Mouse (Mus musculus) lung, adult 2 months (tissue): ENCODE results near the gene Ran. TPM values are rescaled to one million over a fixed set of nuclear protein-coding genes. Genes with fewer than 3 reads are reported as not detected.

Experiments
- DNase-seq: peaks from one replicate; pipeline ENCODE4 v3.0.0; 2022
- H3K4me1 ChIP-seq: fragments of 200-500 bp; 2 replicates; pipeline ENCODE4 v1.6.1; 2011; ENCODE audit warnings: low read length; ENCODE audit not compliant: control insufficient read depth, insufficient read depth
- H3K4me3 ChIP-seq: fragments of 200-500 bp; replicated peaks from 2 replicates; pipeline ENCODE3; 2011; ENCODE audit warnings: low read depth, mild to moderate bottlenecking, control low read depth, low read length; ENCODE audit errors: extremely low read depth
- CTCF ChIP-seq: fragments of 200-500 bp; IDR thresholded peaks from 2 replicates; pipeline ENCODE4 v1.5.1; 2011; ENCODE audit warnings: mild to moderate bottlenecking, low read length, control low read depth; ENCODE audit not compliant: insufficient read depth
- POLR2A ChIP-seq: fragments of 200-500 bp; IDR thresholded peaks from 2 replicates; pipeline ENCODE4 v1.6.1; 2011; ENCODE audit warnings: low read depth, mild to moderate bottlenecking, control low read depth, low read length, borderline replicate concordance; ENCODE audit errors: extremely low read depth
- WGBS: fragments of 180-500 bp; shearing (Covaris S2); methylation state at CpG from one replicate; pipeline ENCODE4 v1.1.7; 2018; 5-methylcytosine and 5-hydroxymethylcytosine counted together
- polyA plus RNA-seq: library from polyadenylated mRNA; depleted of rRNA; stranded (reverse); fragments of >200 nt; gene quantifications from 2 replicates; pipeline ENCODE4 v1.2.3, GENCODE M21; 2012

The Ran gene
- polyA plus RNA-seq, 1 experiment = 43.2 TPM

- no peak for DNase-seq
- TF ChIP-seq CTCF (no peak), POLR2A (no peak)
- no peaks in the 10 kb centered on the region for H3K4me1 ChIP-seq
- 89% methylated on average over 19 of the region's 19 CpGs for WGBS
- no peak overlapping the region for H3K4me3 ChIP-seq
Observed at GRCm38 (mm10) chr5:128987141-128987954, 32.5 kb upstream of the Ran start.

GRCm38 (mm10) chr5:129000706-129001468, 19.0 kb upstream of the Ran start:
- no peak for DNase-seq
- WGBS = 62% methylated on average over 8 of the region's 8 CpGs
- Histone ChIP-seq H3K4me1 (peaks cover 4% of the 10 kb centered on the region; the same call in 1 of the 2 replicates), H3K4me3 (no peak overlapping the region)
- TF ChIP-seq CTCF = no peak
- TF ChIP-seq POLR2A = no peak

- WGBS = 24% methylated on average over 14 of the region's 14 CpGs
- no peak overlapping the region for H3K4me3 ChIP-seq
- H3K4me1 ChIP-seq = peaks cover 6% of the 10 kb centered on the region
- no peak for DNase-seq
- TF ChIP-seq CTCF (no peak), POLR2A (no peak)
Observed at GRCm38 (mm10) chr5:129002571-129003011, 17.3 kb upstream of the Ran start.

GRCm38 (mm10) chr5:129005416-129005815, 14.5 kb upstream of the Ran start:
- Histone ChIP-seq H3K4me3 (no peak overlapping the region), H3K4me1 (peaks cover 6% of the 10 kb centered on the region)
- WGBS = 58% methylated on average over 3 of the region's 3 CpGs
- TF ChIP-seq POLR2A (no peak), CTCF (no peak)
- no peak for DNase-seq

- TF ChIP-seq CTCF (no peak), POLR2A (no peak)
- DNase-seq = no peak
- no peak overlapping the region for H3K4me3 ChIP-seq
- peaks cover 6% of the 10 kb centered on the region for H3K4me1 ChIP-seq
- 53% methylated on average over 18 of the region's 18 CpGs for WGBS
Observed at GRCm38 (mm10) chr5:129006031-129006788, 13.7 kb upstream of the Ran start.

- no peak for DNase-seq
- Histone ChIP-seq H3K4me1 (peaks cover 6% of the 10 kb centered on the region), H3K4me3 (peak overlapping the region; percentile 67)
- WGBS = 55% methylated on average over 14 of the region's 14 CpGs
- TF ChIP-seq CTCF = no peak
- TF ChIP-seq POLR2A = no peak
Observed at GRCm38 (mm10) chr5:129007105-129007957, 12.5 kb upstream of the Ran start.

GRCm38 (mm10) chr5:129008008-129008407, 11.9 kb upstream of the Ran start:
- TF ChIP-seq POLR2A = no peak
- no peak for TF ChIP-seq CTCF
- H3K4me3 ChIP-seq = peak overlapping the region; percentile 67
- peaks cover 2% of the 10 kb centered on the region for H3K4me1 ChIP-seq
- WGBS = under 1% methylated on average over 18 of the region's 18 CpGs
- DNase-seq = peak; percentile 21

- under 1% methylated on average over 32 of the region's 39 CpGs for WGBS
- TF ChIP-seq CTCF (no peak), POLR2A (0 out of 2 replicates have a peak, but pooled peaks have one; percentile 26)
- peak; percentile 89 for DNase-seq
- H3K4me3 ChIP-seq = peak within 1 kb of the TSS; percentile 67
- peaks cover 2% of the 10 kb centered on the region for H3K4me1 ChIP-seq
Observed at GRCm38 (mm10) chr5:129008412-129008826, 11.4 kb upstream of the Ran start, which contains the start of gene Stx2. TSS of gene Stx2 (minus strand) at chr5:129008574.
